Mouse (Mus musculus) myocyte (in vitro differentiated cells): ENCODE results near the gene Akt1.

Experiments used
- E2F4 ChIP-seq: IDR thresholded peaks from one replicate; pipeline ENCODE4 v1.6.1; 2011; ENCODE audit warnings: mild to moderate bottlenecking, control low read depth, moderate library complexity; ENCODE audit not compliant: insufficient read depth
- MAX ChIP-seq: IDR thresholded peaks from one replicate; pipeline ENCODE4 v1.6.1; 2011; ENCODE audit warnings: low read depth, mild to moderate bottlenecking, control low read depth
- MYOG ChIP-seq, 3 experiments: IDR thresholded peaks; one replicate each; pipeline ENCODE4 v1.6.1; 2011; ENCODE audit warnings: control low read depth in 2 of 3, low read depth in 2 of 3, mild to moderate bottlenecking in 2 of 3; ENCODE audit not compliant: insufficient read length in 2 of 3, control insufficient read depth in 1 of 3, insufficient read depth in 1 of 3
- POLR2A ChIP-seq: IDR thresholded peaks from one replicate; pipeline ENCODE4 v1.6.1; 2011; ENCODE audit warnings: low read depth, mild to moderate bottlenecking, control low read depth, moderate library complexity; ENCODE audit not compliant: insufficient read length
- POLR2AphosphoS2 ChIP-seq: IDR thresholded peaks from one replicate; pipeline ENCODE4 v1.6.1; 2011; ENCODE audit warnings: low read depth, control low read depth; ENCODE audit not compliant: insufficient read length
- REST ChIP-seq: IDR thresholded peaks from one replicate; pipeline ENCODE4 v1.6.1; 2011; ENCODE audit warnings: mild to moderate bottlenecking, control low read depth, moderate library complexity; ENCODE audit not compliant: insufficient read depth, insufficient read length
- TCF12 ChIP-seq: IDR thresholded peaks from one replicate; pipeline ENCODE4 v1.6.1; 2011; ENCODE audit warnings: mild to moderate bottlenecking, control low read depth; ENCODE audit not compliant: poor library complexity, insufficient read depth, severe bottlenecking
- USF1 ChIP-seq: IDR thresholded peaks from one replicate; pipeline ENCODE4 v1.6.1; 2011; ENCODE audit warnings: low read depth, mild to moderate bottlenecking, control low read depth, moderate library complexity

DNA sequence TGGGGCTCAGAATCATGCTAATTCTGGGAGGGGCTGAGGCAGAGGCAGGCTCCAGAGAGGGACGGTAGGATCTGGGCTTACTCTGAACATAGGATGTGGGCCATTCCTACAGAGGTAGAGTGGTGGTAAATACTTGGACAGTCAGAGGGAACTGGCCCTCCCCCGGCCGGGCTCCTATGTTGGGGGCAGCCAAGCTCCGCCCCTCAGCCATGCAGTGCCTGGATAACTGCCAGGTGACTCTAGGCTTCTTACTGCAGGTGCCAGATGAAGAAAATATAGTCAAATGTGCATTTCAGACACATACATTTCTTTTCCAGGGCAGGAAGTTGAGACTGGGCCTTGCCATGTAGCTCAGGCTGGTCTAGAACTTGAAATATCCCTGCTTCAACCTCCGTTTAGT lies 2.4 kb upstream of the Akt1 start:
- TF ChIP-seq POLR2A (no peak), MAX (no peak), TCF12 (no peak), E2F4 (no peak), USF1 (no peak), POLR2AphosphoS2 (no peak), REST (no peak), MYOG (IDR thresholded peaks at IDR 0.05; ENCODE audit: control insufficient read depth in 1 of 3, insufficient read depth in 1 of 3, insufficient read length in 2 of 3, low read depth in 2 of 3) (no peak)
